Mouse (Mus musculus): ENCODE data around the gene Cox11. TPM values are rescaled to one million over a fixed set of nuclear protein-coding genes. Genes with fewer than 3 reads are reported as not detected.
A peak's percentile ranks its signal among the peaks of the same experiment; 100 is the strongest.

Cox11 gene
- polyA plus RNA-seq (2012; rRNA removed): 8.3 and 14.0 TPM in 2 replicates

- peak; percentile 83 for DNase-seq (ENCODE audit: low read depth, low spot score)
- WGBS: under 1% methylated on average over 48 of the region's 48 CpGs
These were observed at the start of gene Cox11, which contains the start of gene Stxbp4 for GRCm38 (mm10) chr11:90637440-90638311. TSS of gene Cox11 (plus strand) at chr11:90638173. TSS of gene Stxbp4 (minus strand) at chr11:90638084.

DNA sequence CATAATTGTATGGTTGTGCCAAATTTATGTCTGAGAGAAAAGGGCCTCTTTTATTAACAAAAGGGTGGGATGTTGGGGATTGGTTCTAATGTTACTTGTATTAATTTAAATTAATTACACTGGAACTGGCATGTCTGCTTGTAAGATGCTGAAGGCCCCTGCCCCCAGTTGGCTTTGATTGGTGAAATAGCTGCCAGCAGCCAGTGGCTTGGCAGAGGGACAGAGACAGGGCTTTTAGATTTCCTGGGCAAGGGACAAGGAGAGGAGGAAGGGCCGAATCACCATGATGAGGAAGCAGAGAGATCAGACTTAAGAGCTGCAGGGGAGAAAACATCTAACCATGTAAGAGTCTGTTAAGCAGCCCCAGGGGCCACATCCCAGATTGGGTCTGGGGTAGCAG is 47.0 kb upstream of the Cox11 start:
- 79% methylated on average over 1 of the region's 1 CpGs for WGBS
- no peak for DNase-seq (ENCODE audit: low read depth, low spot score)

DNA sequence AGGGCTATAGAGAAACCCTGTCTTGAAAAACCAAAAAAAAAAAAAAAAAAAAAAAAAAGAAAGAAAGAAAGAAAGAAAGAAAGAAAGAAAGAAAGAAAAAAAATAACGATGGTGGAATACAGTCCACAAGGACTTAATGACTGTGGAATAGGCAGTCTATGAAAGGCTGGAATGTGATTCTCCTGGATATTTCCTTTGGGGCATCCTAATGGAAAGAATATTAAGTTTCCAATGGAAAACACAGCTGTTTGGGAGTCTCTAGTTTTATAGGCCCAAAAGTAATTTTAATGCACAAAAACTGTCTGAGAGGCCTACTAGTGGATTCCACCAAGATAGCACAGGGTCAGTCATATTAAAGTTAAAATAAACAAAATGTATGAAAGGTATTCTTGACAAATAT is 42.1 kb upstream of the Cox11 start:
- DNase-seq (ENCODE audit: low read depth, low spot score): no peak
- WGBS: 79% methylated on average over 1 of the region's 1 CpGs

DNA sequence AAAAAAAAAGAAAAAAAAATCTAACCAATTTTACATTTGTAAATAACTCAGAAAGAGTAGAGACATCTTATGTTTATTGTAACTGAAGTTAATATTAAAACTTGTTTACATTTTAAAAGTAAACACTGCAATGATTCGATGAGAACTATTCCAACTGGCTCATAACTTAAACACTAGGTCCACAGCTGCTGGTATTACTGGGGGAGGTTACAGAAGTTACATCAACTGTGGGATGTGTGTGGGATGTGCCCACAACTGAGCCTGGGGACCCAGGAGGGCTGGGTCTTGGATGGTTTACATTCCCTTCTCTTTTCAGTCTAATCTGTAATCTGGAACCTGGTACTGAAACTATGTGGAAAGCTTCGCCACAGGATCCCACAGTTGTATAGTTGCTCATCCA is 34.9 kb upstream of the Cox11 start:
- DNase-seq (ENCODE audit: low read depth, low spot score): no peak
- WGBS: 51% methylated on average over 2 of the region's 2 CpGs

DNA sequence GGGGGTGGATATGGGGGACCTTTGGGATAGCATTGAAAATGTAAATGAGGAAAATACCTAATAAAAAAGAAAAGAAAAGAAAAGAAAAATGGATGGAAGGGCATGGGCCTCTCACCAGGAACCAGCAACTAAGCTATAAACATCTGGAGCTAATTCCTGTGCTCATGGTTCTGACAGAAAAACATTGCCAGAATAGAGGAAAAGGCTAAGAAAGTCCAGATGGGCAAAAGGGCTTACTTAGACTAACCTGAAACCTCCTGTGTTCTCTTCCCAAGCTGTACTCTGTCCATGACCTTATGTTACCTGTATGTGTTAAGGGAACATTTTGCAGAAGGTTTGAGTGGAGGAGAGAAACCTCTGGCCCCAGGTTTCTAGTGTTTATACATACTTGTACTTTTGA is 25.9 kb upstream of the Cox11 start:
- DNase-seq (ENCODE audit: low read depth, low spot score): no peak

DNA sequence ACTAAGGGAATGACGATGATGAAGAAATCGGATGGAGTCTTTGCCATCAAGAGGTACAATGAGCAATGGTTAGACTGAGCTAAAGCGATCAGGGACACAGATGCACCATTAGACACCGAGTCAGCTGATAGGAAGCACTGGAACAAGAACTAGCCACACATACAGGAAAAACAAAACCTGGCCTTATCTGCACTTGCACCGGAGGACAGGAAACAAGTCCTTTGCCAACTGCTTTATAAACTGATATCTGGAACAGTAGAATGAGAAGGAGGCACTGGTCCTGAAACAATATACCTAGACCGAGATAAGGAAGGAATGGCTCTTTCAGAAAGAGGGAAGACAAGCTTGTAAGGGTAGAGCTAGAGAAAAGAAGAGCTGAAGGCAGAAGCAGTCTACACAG is 23.2 kb upstream of the Cox11 start:
- no peak for DNase-seq (ENCODE audit: low read depth, low spot score)
- 69% methylated on average over 6 of the region's 6 CpGs for WGBS

- DNase-seq (ENCODE audit: low read depth, low spot score): peak; percentile 7
These were observed 21.5 kb upstream of the Cox11 start for GRCm38 (mm10) chr11:90616431-90616830.

DNA sequence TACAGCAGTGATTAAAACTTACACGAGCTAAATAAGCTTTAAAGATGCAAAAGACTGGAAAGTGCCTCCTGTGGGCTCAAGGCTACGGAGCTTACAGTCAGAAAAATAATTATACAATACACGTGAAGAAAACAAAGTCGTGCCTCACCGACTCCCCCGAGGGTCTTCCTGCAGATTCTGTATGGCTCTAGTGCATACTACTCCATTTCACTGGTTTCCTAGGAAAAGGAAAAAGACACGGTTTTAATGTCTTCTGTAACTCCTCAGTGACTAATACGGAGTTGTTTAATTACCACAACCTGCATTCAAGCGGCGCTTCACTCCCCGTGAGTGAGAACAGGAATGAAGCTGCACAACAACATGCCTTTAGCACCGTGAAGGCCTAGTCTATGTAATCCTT is 15.9 kb upstream of the Cox11 start:
- DNase-seq (ENCODE audit: low read depth, low spot score): no peak
- WGBS: 87% methylated on average over 12 of the region's 12 CpGs

GRCm38 (mm10) chr11:90622500-90622899 is 15.5 kb upstream of the Cox11 start:
- DNase-seq (ENCODE audit: low read depth, low spot score): no peak
- WGBS: 85% methylated on average over 7 of the region's 7 CpGs

DNA sequence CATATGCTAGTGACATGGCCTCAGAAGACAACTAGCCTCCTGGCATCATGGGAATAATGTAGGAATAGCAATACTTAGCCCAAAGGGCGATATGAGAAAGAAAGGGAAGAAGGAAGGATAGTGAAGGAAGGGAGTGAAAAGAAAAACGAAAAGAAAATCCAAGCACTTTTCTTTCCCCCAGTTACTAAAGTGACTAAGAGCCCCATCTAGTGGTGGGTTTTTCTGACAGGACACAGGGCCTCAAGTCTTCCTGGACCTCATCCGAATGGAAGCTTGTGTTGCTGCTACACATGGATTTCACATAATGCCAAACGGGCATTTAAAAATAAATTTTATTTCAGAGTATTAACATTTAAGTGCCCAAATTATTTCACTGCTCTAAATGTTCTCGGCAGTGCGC is 14.5 kb upstream of the Cox11 start:
- WGBS: 36% methylated on average over 6 of the region's 6 CpGs
- DNase-seq (ENCODE audit: low read depth, low spot score): peak; percentile 29

DNA sequence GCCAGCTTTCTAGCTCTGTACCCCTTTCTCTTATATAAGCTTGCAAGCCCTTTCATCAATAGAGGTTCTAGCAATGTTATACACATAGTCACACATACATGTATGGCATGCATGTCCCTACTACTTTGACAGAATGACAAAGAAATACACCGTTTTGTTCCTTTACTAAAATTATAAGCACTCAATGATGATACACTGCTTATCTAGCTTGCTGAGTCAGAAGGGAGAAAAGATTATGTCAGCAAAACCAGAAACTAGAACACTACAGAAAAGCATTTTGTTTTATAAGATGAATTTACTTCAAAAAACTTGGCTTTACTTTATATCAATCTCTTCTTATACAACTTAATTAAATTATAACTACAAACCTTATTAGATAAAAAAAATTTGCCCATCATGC is 12.8 kb upstream of the Cox11 start:
- DNase-seq (ENCODE audit: low read depth, low spot score): no peak
- WGBS: 66% methylated on average over 1 of the region's 1 CpGs

- no peak for DNase-seq (ENCODE audit: low read depth, low spot score)
- WGBS: 72% methylated on average over 1 of the region's 1 CpGs
These were observed 10.2 kb upstream of the Cox11 start for GRCm38 (mm10) chr11:90627751-90628150.

DNA sequence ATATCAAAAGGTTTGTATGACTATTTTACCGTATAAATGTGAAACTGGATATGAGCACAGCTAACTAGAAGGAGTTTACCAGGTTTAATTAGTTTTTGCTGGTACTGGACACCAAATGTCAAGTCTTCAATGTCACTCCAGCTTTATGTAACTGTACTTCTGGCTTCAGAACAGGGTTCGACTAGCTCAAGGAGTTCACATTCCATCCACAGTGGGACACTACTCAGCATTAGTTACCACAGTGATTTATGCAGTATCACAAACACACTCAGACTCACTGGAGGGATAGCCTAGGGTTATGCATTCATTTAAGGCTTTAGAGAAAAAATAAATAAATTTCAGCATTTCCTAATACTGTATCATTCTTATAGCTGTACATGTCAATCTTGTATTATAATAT is 5.5 kb upstream of the Cox11 start:
- no peak for DNase-seq (ENCODE audit: low read depth, low spot score)
- 81% methylated on average over 2 of the region's 2 CpGs for WGBS

GRCm38 (mm10) chr11:90634661-90635060 is 3.3 kb upstream of the Cox11 start:
- WGBS: 80% methylated on average over 3 of the region's 3 CpGs

DNA sequence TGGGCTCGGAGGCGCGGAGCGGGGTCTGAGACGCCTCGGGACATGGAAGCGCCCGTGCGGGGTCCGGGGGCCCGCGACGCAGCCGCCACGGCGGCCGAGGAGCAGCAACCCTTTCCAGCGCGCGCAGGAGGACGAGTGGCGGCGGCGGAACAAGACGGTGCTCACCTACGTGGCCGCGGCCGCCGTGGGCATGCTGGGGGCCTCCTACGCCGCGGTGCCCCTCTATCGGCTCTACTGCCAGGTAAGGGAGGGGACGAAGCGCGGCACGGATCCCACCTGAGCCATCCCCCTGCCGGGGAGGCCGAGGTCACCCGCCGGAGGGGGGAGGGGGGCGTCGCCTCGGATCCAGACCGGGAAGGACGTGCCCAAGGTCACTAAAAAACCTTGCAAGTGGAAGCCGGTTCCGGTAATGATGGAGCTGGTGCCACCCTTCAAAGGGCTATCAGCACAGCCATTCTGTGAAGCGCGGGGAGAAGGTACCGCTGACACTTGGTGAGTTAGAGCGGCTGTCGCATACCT is 398 bp downstream of the Cox11 start:
- no peak for DNase-seq (ENCODE audit: low read depth, low spot score)
- under 1% methylated on average over 54 of the region's 54 CpGs for WGBS

More at GRCm38 (mm10) chr11:90634661-90635060, 3.3 kb upstream of the Cox11 start:
- DNase-seq (ENCODE audit: low read depth, low spot score): no peak

DNA sequence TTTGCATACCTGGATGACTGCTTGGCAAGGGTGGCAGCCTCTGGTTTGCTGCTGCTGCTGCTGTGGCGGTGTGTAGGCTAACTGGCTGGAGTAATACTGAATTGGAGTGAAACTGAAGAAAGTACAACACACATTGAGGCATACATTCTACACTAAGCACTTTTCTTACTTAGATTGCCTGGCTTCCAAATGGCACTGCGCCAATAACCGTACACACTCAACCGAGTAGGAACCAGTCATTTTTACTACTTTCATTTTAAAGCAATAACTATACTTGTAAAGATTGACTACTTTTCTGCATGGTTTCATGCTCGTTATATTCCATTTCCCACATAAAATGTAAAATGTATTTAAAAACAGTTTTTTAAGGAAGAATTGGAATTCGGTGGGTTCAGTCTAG is 11.8 kb downstream of the Cox11 start:
- WGBS: 52% methylated on average over 6 of the region's 6 CpGs
- no peak for DNase-seq (ENCODE audit: low read depth, low spot score)

DNA sequence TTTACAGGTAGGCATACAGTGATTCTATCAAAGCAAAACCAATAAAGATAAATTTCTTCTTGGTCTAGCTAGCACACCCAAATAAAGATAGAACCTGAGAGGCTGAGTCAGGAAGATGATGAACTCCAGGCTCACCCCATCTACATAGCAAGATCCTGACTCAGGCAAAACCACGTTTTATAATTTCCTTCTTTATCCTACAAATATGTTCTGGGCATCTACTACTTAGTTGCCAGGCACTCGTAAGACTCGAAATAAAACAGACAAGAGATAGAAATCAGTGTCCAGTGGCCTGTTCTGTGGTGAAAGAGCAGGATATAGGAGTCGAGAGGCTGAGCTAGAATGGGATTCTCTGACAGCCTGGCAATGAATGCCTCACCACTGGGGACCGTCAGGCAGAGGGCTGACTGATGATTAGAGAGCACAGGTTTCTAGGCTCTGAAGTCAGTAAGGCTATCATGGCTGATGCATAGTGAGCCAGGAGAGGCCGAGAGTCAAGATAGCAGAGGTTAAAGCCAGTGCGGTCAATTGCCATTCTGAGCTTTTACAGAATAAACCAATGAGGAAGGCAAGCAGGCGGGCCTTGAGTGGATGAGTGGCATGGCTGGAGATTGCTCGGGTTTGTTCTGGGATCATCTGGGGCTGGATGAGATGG is 12.4 kb downstream of the Cox11 start:
- WGBS: 78% methylated on average over 9 of the region's 9 CpGs
- DNase-seq (ENCODE audit: low read depth, low spot score): no peak

DNA sequence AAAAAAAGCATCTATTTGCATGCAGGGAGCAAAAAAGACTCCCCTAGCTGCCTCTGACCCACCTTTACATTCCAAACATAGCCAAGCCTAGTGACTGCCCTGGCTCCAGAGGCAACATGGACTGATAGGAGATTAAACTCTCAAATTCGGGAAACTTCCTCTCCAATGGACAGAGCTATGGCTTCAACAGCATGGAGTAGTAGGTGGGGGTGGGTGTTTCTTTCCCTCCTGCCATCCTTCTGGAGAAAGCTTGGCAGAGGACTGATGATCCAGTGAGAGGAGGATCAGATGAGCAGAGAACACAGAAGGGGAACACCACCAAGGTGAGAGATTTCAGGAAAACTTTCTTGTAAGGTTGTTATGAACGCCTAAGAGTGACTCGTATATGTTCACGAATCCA is 14.6 kb downstream of the Cox11 start:
- WGBS: 88% methylated on average over 4 of the region's 4 CpGs

GRCm38 (mm10) chr11:90657527-90657926 is 19.6 kb downstream of the Cox11 start:
- 54% methylated on average over 12 of the region's 12 CpGs for WGBS
- no peak for DNase-seq (ENCODE audit: low read depth, low spot score)

More for the DNA sequence above, 14.6 kb downstream of the Cox11 start:
- DNase-seq (ENCODE audit: low read depth, low spot score): no peak

DNA sequence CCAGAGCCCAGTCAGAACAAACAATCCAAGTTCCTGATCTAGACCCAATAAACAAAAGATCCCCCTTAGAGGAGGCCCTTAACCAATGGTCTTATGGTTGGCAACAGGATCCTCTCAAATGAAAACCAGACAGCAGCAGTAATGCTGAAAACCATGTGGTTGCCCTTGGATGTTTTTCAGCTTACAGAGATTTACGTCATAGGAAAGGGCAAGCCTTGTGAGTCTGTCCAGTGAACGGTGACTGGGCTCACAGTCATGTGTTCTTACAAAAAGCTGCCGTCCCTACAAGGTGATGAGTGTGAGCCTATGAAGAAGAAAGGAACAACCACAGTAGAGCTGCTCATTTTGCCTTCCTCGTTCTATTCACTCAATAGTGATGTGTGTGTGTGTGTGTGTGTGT is 22.7 kb downstream of the Cox11 start:
- DNase-seq (ENCODE audit: low read depth, low spot score): no peak
- 84% methylated on average over 4 of the region's 4 CpGs for WGBS

GRCm38 (mm10) chr11:90663052-90663451 is 25.1 kb downstream of the Cox11 start:
- peak; percentile 80 for DNase-seq (ENCODE audit: low read depth, low spot score)
- WGBS: 23% methylated on average over 3 of the region's 3 CpGs

Measured in large intestine, adult 2 months (tissue).